Mouse (Mus musculus) embryo, embryonic 10 days (tissue): ENCODE data around the gene Ap2m1.

Experiments used
- DNase-seq: peaks from one replicate; pipeline ENCODE4 v3.0.0-alpha.2; 2015; ENCODE audit warnings: low spot score

Ap2m1 gene

GRCm38 (mm10) chr16:20529375-20529774, 5.9 kb upstream of the Ap2m1 start:
- no peak for DNase-seq

- no peak for DNase-seq
These were observed 4.3 kb upstream of the Ap2m1 start for GRCm38 (mm10) chr16:20530941-20531340.

DNA sequence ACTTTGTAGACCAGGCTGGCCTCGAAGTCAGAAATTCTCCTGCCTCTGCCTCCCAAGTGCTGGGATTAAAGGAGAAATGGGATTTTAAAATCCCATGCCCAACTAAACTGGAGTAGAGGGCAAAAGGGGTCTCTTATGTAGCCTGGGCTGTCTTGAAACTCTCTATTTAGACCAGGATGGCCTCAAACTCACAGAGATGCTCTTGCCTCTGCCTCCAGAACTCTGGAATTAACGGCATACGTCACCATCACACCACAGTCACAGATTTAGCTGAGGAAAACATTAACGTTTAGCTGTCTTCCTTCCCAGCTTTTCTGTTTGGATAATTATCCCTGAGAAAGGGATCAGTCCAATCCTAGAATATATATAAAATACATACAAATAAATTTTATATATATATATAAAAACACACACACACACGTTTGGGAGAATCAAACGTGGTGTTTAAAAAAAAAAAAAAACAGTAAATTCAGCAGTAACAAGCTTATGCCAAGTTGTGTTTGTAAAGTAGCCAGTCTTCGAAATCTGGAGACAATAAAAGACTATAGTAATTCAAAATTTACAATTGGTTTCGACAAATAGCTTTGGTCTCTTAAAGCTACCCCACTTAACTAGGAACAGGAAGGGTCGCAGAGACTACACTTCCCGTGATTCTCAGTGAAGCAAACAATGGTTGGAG, 522 bp upstream of the Ap2m1 start:
- DNase-seq, result no peak

DNA sequence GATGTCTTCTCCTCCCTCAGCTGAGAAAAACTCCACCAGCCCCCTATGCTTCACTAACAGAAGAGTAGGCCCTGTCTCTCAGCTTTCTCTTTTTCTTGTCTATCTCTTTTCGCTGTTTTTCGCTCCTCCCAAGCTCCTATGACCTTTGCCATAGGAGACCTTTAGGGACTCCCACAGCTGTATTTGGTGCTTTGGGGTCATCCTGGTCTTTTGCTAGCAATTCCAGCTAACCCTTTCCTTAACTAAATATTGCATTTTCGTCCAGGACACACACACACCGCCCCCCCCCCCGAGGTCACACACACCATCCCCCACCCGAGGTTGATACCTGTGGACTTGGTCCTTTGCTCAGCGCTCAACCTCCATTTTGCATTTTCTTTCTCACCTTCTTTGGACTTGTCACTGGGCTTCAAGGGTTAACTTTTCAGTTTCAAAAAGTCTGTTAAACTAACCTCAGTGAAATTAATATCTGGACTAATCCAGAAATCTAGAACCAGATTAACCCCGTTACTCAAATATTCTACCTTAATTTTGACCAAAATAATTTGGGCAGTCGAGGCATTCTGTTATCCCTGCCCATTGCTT, 895 bp downstream of the Ap2m1 start:
- no peak for DNase-seq

GRCm38 (mm10) chr16:20537071-20537471, 1.8 kb downstream of the Ap2m1 start:
- DNase-seq, result peak; percentile 39

DNA sequence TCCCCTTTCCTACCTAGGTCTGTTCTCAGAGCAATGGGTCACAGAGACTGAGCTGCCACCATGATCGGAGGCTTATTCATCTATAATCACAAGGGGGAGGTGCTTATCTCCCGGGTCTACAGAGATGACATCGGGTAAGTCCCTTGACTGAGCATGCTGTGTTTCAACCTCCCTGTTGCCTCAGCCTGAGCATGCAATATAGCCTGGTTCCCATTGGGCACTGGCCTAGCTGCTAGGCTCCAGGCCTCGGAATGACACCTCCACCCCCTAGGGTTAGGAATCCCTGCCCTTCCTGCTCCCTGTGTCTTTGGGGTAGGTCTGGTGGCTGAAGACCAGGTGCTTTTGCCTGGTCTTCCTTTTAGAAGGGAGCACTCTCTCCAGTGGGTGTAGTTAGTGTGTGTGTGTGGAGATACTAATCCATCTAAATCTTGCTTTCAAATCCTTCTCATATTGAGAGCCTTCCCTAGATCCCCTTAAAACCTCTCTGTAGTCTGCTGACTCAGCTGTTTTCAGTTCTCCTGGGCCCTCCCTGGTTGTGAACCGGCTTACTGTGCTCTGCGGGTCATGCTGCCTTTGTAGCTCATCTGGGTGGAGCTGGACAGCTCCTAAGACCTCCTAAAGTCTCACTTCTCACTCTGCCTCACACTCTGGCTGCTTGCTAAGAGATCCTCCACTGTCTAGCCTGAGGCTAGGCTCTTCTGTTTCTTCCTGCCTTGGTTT, 2.5 kb downstream of the Ap2m1 start:
- DNase-seq, result no peak

GRCm38 (mm10) chr16:20539649-20540048, 4.4 kb downstream of the Ap2m1 start:
- no peak for DNase-seq

GRCm38 (mm10) chr16:20540438-20540837, 5.2 kb downstream of the Ap2m1 start:
- no peak for DNase-seq

GRCm38 (mm10) chr16:20545696-20546095, 10.4 kb downstream of the Ap2m1 start:
- no peak for DNase-seq

DNA sequence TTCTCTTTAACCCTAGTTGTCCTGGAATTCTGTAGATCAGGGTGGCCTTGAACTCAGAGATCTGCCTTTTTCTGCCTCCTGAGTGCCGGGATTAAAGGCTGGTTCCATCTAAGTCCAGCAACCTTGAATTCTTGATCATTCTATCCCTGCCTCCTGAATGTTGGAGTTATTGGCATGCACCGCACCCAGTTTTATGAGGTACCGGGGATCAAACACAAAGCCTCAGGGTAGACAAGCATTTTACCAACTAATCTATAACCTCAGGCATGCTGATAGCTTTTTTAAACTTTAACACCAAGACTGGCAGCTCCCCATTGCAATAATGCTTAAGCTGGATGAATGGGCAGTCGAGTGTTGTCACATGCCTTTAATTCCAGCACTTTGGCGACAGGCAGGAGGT, 12.1 kb downstream of the Ap2m1 start:
- DNase-seq, result no peak

DNA sequence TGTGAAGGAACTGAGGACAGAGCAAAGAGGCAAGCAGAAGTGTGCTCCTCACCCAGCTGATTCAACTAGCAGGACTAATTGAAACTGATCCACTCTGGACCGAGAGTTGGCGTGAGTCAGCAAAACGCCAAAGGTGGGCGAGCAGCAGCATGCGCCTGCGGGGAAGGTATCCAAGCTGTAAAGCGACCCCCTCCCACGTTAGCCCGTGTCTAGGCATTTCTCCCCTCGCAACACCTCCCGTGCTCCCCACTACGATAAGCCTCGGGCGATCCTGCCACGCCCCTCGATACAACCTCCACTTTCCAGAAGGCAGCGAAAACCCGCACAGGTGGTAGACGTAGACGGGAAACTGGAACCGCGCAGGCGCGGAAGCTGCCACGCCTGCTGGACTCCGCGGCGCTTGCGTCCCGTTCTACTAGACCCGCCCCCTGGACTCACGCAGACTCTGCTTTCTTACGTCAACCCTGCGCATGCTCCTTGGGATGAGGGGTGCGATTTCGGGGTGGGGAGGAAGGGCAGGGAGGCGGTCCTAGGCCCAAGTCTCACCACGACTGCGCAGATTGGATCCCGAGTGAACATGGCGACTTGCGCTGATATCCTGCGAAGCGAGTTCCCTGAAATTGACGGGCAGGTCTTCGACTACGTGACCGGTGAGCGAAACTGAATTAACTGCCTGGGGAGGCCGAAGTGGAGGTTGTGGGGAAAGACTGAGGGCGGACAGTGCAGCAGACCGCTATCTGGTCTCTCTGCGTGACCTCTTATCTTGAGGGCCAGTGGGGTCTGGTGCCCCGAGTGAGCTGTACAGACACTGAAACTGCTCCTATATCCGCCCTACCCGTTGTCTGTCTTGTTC, 13.0 kb downstream of the Ap2m1 start, which contains the start of gene Abcf3:
Gene Abcf3 (plus strand): TSS at position 482 of the 853 bp plus-strand sequence.
- peak; percentile 100 for DNase-seq

- no peak for DNase-seq
These were observed 13.9 kb downstream of the Ap2m1 start for GRCm38 (mm10) chr16:20549161-20549560.

DNA sequence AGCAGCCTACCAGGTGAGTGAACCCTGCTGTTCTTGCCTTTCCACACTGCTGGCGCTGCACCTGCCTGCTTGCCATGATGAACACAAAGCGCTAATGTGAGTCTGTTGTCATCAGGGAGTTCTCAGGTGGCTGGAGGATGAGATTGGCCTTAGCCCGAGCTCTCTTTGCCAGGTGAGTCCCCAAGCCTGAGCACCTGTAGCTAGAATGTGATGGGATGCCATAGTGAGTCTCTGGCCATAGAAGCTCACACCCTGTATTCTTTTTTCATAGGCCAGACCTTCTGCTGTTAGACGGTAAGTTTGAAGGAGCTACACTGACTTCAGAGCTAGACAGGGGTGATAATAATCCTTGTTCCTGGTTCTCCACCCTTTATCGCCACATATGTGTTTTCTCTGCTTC, 16.4 kb downstream of the Ap2m1 start:
- DNase-seq, result no peak

- no peak for DNase-seq
These were observed 17.3 kb downstream of the Ap2m1 start for GRCm38 (mm10) chr16:20552594-20552993.

DNA sequence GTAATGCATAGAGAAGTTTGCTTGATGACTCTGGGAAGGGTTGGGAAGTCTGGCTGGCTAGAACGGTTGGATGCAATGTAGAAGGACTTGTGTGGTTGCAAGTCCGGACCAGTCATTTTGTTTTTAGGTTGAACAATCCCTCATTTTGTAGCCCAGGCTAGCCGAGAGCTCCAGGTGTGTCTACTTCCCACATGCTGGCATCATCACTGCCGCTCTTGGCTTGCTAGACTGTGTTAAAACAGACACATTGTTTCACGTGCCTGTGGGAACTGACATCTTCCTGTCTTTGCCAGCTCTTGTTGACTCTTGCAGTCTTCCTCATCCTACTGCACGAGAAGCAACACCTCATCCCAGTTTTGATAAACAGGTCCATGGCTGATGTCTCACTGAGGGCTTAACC, 19.7 kb downstream of the Ap2m1 start:
- DNase-seq, result no peak

GRCm38 (mm10) chr16:20557381-20557780, 22.1 kb downstream of the Ap2m1 start:
- no peak for DNase-seq

DNA sequence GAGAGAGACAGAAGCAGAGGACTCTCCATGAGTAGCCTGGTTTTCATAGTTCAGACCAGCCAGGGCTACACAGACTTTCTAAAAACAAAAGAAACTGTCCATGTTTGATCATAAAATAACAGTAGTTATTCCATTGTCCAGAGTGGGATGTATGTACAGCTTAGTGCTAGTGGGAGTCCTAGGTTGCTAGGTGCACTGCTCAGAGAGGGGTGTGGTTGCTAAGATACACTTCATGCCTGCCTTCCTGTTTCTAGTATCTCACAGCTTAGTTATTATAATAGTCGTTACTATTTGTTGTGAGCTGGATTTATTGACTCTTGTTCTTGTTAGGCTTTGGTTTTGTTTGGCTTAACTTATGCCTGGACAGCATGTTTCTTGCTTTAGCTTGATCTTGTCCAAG, 29.8 kb downstream of the Ap2m1 start:
- DNase-seq, result no peak

GRCm38 (mm10) chr16:20589366-20589938, 54.2 kb downstream of the Ap2m1 start, which contains the start of gene Vwa5b2:
Gene Vwa5b2 (plus strand): TSS chr16:20589471.
- peak; percentile 44 for DNase-seq

- DNase-seq, result peak; percentile 57
These were observed 54.8 kb downstream of the Ap2m1 start for GRCm38 (mm10) chr16:20589939-20590679.

DNA sequence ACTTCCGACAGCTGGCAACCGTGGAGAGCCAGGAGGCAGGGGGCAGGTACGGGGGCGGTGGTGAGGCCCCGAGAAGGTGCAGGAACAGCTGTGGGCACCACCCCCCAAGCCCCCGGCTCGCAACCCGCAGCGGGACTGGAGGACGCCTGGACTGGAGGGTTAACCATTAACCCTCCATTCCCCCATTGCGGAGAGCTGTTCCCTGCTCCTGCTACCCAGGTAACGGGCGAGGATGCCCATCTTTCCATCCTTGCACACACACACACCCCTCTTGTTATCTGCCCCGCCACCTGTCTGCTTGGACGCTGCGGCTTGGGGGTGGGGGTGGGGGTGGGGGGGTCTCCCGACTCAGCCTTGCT, 55.4 kb downstream of the Ap2m1 start:
- DNase-seq, result no peak

GRCm38 (mm10) chr16:20591076-20591705, 55.9 kb downstream of the Ap2m1 start:
- peak; percentile 48 for DNase-seq
